Mouse (Mus musculus): Measurements from ENCODE around the gene St6galnac3.

DNA sequence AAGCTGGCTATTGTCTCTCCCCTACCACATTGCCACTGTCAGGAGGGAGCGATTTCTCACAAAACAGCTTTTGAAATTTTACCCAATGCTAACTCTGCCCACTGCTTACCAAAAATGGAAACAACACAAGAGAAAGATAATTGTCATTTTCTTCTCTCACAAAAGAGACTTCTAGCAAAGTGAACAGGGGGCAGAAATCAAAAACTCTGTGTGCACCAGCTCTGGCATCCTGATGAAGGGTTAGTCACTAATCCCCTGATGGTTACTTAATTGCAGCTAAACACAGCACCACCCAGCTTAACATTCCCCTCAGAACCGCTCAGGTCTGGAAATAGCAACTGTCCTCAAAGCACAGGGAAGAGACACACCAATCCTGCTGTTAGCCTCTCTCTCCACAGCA lies 144.3 kb downstream of the St6galnac3 start:
- TF ChIP-seq CTCF (IDR thresholded peaks at IDR 0.05; ENCODE audit: borderline replicate concordance, insufficient read depth, low read length): no peak
- TF ChIP-seq POLR2A (IDR thresholded peaks at IDR 0.05; ENCODE audit: low read depth, low read length): no peak

Measured in embryonic fibroblast, embryonic 13.5 days (primary cell).